Mouse (Mus musculus) Patski (cell line): Measurements from ENCODE around the gene Cisd1. TPM values are rescaled to one million over a fixed set of nuclear protein-coding genes. Genes with fewer than 3 reads are reported as not detected.
A peak's percentile ranks its signal among the peaks of the same experiment; 100 is the strongest.

Source experiments
- ATAC-seq: fragments of 100-300 bp; one replicate; pipeline ENCODE4 v1.8.0; 2021
- CTCF ChIA-PET: fragments of 350-600 bp; sonication (Branson Sonifier 250); formaldehyde crosslinking; loops from one replicate; lab custom pipeline; 2022; ENCODE audit warnings: inconsistent platforms; lab: Charles Lee
- POLR2A ChIA-PET: fragments of 350-600 bp; sonication (Branson Sonifier 250); formaldehyde crosslinking; loops from one replicate; lab custom pipeline; 2022; ENCODE audit warnings: antibody characterized with exemption, inconsistent platforms; lab: Charles Lee
- DNase-seq: peaks from one replicate; pipeline ENCODE4 v3.0.0-alpha.2; 2011; ENCODE audit warnings: low read depth, low spot score
- H3K27me3 ChIP-seq: fragments of 371-371 bp; one replicate; pipeline ENCODE4 v1.5.1; 2021
- CTCF ChIP-seq: fragments of 100-300 bp; IDR thresholded peaks from one replicate; pipeline ENCODE4 v1.5.1; 2021
- in situ Hi-C: fragments of 300-500 bp; cut with MboI; formaldehyde crosslinking; loops from 3 replicates; pipeline ENCODE4 v1.11.1; 2018; ENCODE audit warnings: low pct_unique_long_range_greater_than_20kb, mixed read lengths
- polyA plus RNA-seq: library from polyadenylated mRNA; unstranded; gene quantifications from one replicate; pipeline ENCODE4 v1.2.3, GENCODE M21; 2021

The Cisd1 gene
- polyA plus RNA-seq, 1 experiment from 2014 or later: 137 TPM

DNA sequence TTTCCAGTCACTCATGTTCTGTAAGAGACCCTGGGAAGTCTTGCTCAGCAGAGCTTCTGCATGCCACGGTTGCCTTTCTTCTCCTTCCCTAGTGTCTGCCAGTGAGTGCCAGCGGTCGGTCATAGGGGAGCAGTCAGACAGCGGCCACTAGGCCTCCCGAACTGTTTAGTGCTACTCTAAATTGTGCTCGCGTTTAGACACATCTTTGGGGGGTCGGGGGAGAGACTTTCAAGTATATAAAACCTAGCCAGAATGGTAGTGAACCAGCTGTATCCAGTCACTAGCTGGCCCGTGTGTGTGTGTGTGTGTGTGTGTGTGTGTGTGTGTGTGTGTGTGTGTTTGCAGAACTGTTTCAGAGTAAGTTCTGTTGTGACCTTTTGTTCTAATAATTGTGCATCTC lies 9.1 kb upstream of the Cisd1 start:
- ChIA-PET POLR2A (no interaction called here), CTCF (no interaction called here)
- in situ Hi-C loops: loop anchor here (25.0 kb wide), 1 partner anchor 217 kb away; no protein-coding TSS in a partner anchor
- no peak for TF ChIP-seq CTCF
- no peaks in the 10 kb centered on the region for H3K27me3 ChIP-seq
- ATAC-seq (no peak), DNase-seq (no peak)

GRCm38 (mm10) chr10:71351301-71351700 lies 6.5 kb upstream of the Cisd1 start:
- DNase-seq (no peak), ATAC-seq (no peak)
- CTCF ChIA-PET: interaction anchor here (0.8 kb wide), 1 partner anchor 50 kb away, joined by 3 read pairs; no protein-coding TSS in a partner anchor
- no peaks in the 10 kb centered on the region for H3K27me3 ChIP-seq
- TF ChIP-seq CTCF: no peak
- in situ Hi-C loops: loop anchor here (25.0 kb wide), 1 partner anchor 214 kb away; no protein-coding TSS in a partner anchor
- POLR2A ChIA-PET: interaction anchor here (1.2 kb wide), 1 partner anchor 32 kb away, joined by 3 read pairs; no protein-coding TSS in a partner anchor

DNA sequence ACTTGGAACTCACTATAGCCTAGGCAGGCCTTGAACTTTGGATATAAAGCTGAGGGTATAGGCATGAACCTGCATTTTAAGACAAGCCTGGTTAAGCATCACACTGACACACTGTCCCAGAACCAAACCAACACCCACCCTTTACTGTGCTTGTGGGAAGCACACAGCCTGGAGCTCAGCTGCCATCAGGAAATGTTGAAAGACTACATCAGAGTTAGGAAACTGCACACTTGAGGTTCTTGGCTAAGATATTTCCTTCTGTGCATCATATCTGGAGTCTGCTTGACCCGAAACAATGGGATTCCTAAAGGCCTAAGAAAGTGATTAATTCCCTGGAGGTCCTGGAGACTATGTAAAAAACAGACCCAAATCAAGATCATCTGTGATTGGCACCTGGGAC lies 4.5 kb upstream of the Cisd1 start:
- ATAC-seq (no peak), DNase-seq (no peak)
- POLR2A ChIA-PET: interaction anchor here (0.8 to 2.0 kb wide), 2 partner anchors 12 to 14 kb away, joined by 3 to 6 read pairs; no protein-coding TSS in a partner anchor
- CTCF ChIA-PET: no interaction called here
- TF ChIP-seq CTCF: no peak
- H3K27me3 ChIP-seq: no peaks in the 10 kb centered on the region
- in situ Hi-C loops: loop anchor here (10.0 kb wide), 1 partner anchor 46 kb away; no protein-coding TSS in a partner anchor

- no peak for TF ChIP-seq CTCF
- CTCF ChIA-PET: interaction anchor here (1.2 to 1.7 kb wide), 3 partner anchors 10 to 52 kb away, joined by 3 to 5 read pairs (median 4); no protein-coding TSS in a partner anchor
- ATAC-seq: no peak
- in situ Hi-C loops: loop anchor here (10.0 kb wide), 1 partner anchor 46 kb away; no protein-coding TSS in a partner anchor
- POLR2A ChIA-PET: interaction anchor here (0.8 to 2.0 kb wide), 3 partner anchors 8 to 15 kb away, joined by 3 to 10 read pairs (median 6); no protein-coding TSS in a partner anchor
- H3K27me3 ChIP-seq: no peaks in the 10 kb centered on the region
- no peak for DNase-seq
Measured at GRCm38 (mm10) chr10:71348637-71349280, 4.0 kb upstream of the Cisd1 start.

- TF ChIP-seq CTCF: no peak
- CTCF ChIA-PET: interaction anchor here (1.2 to 3.4 kb wide), 7 partner anchors 10 to 53 kb away, joined by 3 to 18 read pairs (median 5); no protein-coding TSS in a partner anchor
- POLR2A ChIA-PET: interaction anchor here (1.1 to 2.0 kb wide), 2 partner anchors 9 to 16 kb away, joined by 6 to 10 read pairs; no protein-coding TSS in a partner anchor
- DNase-seq: no peak
- in situ Hi-C loops: loop anchor here (10.0 kb wide), 1 partner anchor 47 kb away; no protein-coding TSS in a partner anchor
- ATAC-seq: peak; percentile 7
- H3K27me3 ChIP-seq: no peaks in the 10 kb centered on the region
Measured at GRCm38 (mm10) chr10:71347964-71348636, 3.3 kb upstream of the Cisd1 start.

DNA sequence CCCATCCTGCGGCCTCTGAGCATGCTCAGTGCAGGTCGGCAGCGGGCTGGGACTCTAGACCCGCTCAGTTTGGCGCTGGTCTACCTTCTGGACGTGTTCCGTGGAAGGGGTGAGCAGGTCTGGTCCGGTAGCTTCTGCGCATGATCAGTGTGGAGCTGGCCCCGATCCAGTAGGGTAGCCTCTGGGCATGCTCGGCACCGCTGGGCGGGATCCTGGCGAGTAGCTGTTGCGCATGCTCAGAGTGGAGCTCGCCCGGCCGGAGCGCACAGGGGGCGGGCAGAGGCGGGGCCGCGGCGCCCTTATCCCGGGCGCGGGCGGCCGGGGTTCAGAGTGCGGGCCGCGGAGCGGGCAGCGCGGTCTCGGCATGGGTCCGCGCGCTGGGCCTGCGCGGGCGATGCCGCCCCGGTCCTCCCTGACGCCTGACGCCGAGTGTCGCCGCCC lies 2.8 kb upstream of the Cisd1 start, which contains the start of gene Ipmk:
TSS of gene Ipmk (plus strand) at position 255 of the 441 bp plus-strand sequence.
- in situ Hi-C loops: loop anchor here (10.0 kb wide), 1 partner anchor 47 kb away; no protein-coding TSS in a partner anchor
- CTCF ChIA-PET: interaction anchor here (1.2 to 3.4 kb wide), 7 partner anchors 9 to 54 kb away, joined by 3 to 18 read pairs (median 5); no protein-coding TSS in a partner anchor
- POLR2A ChIA-PET: interaction anchor here (1.1 to 2.0 kb wide), 2 partner anchors 9 to 16 kb away, joined by 6 to 10 read pairs; no protein-coding TSS in a partner anchor
- no peaks in the 10 kb centered on the region for H3K27me3 ChIP-seq
- no peak for TF ChIP-seq CTCF
- peak; percentile 93 for DNase-seq
- ATAC-seq: peak; percentile 74

DNA sequence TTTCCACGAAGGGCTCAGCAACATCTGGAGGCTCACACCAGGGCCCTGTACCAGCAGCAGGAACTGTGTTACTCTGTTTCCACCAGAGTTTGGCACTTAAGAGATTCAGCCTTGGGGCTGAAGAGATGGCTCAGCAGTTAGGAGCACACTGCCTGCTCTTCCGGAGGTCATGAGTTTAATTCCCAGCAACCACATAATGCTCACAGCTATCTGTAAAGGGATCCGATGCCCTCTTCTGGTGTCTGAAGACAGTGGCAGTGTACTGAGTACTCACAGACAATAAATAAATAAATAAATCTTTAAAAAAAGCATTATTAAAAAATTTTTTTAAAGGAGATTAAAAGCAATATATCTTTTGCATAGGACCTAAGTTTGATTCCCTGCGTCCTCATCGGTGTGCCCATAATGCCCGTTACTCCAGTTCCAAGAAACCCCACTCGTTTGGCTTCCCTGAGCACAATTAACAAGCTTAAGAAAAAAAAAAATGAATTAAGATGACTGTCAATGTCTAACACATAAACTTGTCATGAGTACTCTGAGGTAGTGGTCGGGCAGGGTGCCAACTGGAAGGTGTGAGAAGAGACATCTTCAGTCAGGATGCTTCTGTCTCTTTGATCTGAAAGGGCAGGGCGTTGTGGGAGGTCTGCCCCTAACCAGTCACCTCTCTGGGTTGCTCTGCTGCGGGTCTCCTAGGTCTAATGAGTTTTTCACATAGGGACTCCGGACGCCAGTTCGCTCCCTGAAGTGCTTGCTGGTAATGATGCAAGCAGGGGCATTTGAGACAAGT lies 2.2 kb upstream of the Cisd1 start:
- in situ Hi-C loops: loop anchor here (10.0 kb wide), 1 partner anchor 48 kb away; no protein-coding TSS in a partner anchor
- POLR2A ChIA-PET: no interaction called here
- no peak for DNase-seq
- ATAC-seq: peak; percentile 20
- no peak for TF ChIP-seq CTCF
- no peaks in the 10 kb centered on the region for H3K27me3 ChIP-seq
- CTCF ChIA-PET: interaction anchor here (1.4 to 3.4 kb wide), 5 partner anchors 9 to 36 kb away, joined by 3 to 18 read pairs (median 6); no protein-coding TSS in a partner anchor

GRCm38 (mm10) chr10:71346106-71346505 lies 1.4 kb upstream of the Cisd1 start:
- CTCF ChIA-PET: interaction anchor here (1.0 to 3.4 kb wide), 7 partner anchors 12 to 55 kb away, joined by 3 to 18 read pairs (median 5); no protein-coding TSS in a partner anchor
- no peak for DNase-seq
- no peak for ATAC-seq
- no peak for TF ChIP-seq CTCF
- in situ Hi-C loops: loop anchor here (10.0 kb wide), 1 partner anchor 49 kb away; no protein-coding TSS in a partner anchor
- POLR2A ChIA-PET: interaction anchor here (1.4 kb wide), 1 partner anchor 36 kb away, joined by 4 read pairs; no protein-coding TSS in a partner anchor
- H3K27me3 ChIP-seq: no peaks in the 10 kb centered on the region
